Mouse (Mus musculus) forebrain, embryonic 11.5 days (tissue): Measurements from ENCODE around the gene Gramd1b. TPM values are rescaled to one million over a fixed set of nuclear protein-coding genes. Genes with fewer than 3 reads are reported as not detected.

Source experiments
- ATAC-seq: fragments of 200-750 bp; cut with Nextera tagmentation; replicated peaks from 2 replicates; pipeline ENCODE4 v1.8.0; 2017; ENCODE audit warnings: moderate TSS enrichment; ENCODE audit not compliant: low FRiP score
- DNase-seq: peaks from one replicate; pipeline ENCODE4 v3.0.0-alpha.2; 2017; ENCODE audit warnings: low spot score
- H3K27ac ChIP-seq: fragments of 300-500 bp; sonication (generic); 2 replicates; pipeline ENCODE4 v1.5.1; 2014; ENCODE audit warnings: low read depth, low read length
- H3K27me3 ChIP-seq: fragments of 300-500 bp; sonication (generic); 2 replicates; pipeline ENCODE4 v1.6.1; 2014; ENCODE audit warnings: mild to moderate bottlenecking, low read length, mixed read lengths; ENCODE audit not compliant: control insufficient read depth, insufficient read depth
- H3K36me3 ChIP-seq: fragments of 300-500 bp; sonication (generic); 2 replicates; pipeline ENCODE4 v1.6.1; 2014; ENCODE audit warnings: mild to moderate bottlenecking, low read length, moderate library complexity, mixed read lengths; ENCODE audit not compliant: control insufficient read depth, insufficient read depth
- H3K4me1 ChIP-seq: fragments of 300-500 bp; sonication (generic); replicated peaks from 2 replicates; pipeline ENCODE4 v1.6.1; 2014; ENCODE audit warnings: low read length, mixed read lengths; ENCODE audit not compliant: control insufficient read depth, insufficient read depth
- H3K4me2 ChIP-seq: fragments of 300-500 bp; sonication (generic); 2 replicates; pipeline ENCODE4 v1.6.1; 2014; ENCODE audit warnings: low read depth, mild to moderate bottlenecking, low read length, moderate library complexity, mixed read lengths; ENCODE audit not compliant: severe bottlenecking
- H3K4me3 ChIP-seq: fragments of 300-500 bp; sonication (generic); 2 replicates; pipeline ENCODE4 v1.5.1; 2014; ENCODE audit warnings: low read depth, low read length
- H3K9ac ChIP-seq: fragments of 300-500 bp; sonication (generic); 2 replicates; pipeline ENCODE4 v1.6.1; 2014; ENCODE audit warnings: low read length
- H3K9me3 ChIP-seq: fragments of 300-500 bp; sonication (generic); 2 replicates; pipeline ENCODE4 v1.6.1; 2016; ENCODE audit warnings: low read length, mixed read lengths; ENCODE audit not compliant: control insufficient read depth
- WGBS: fragments of 180-500 bp; shearing (Covaris S2); extraction: QIAGEN DNeasy Blood & Tissue Kit; methylation state at CpG from one replicate; pipeline ENCODE4 v1.1.7; 2014; 5-methylcytosine and 5-hydroxymethylcytosine counted together
- polyA plus RNA-seq: library from polyadenylated mRNA; unstranded; fragments of >200 nt; fragmentation: Nextera tagmentation; extraction: Ambion mirVana; gene quantifications from 2 replicates; pipeline ENCODE4 v1.2.1, GENCODE M21; 2014

Gramd1b gene
- polyA plus RNA-seq, 1 experiment from 2014 or later, result 3.9 TPM

GRCm38 (mm10) chr9:40268748-40269102 lies 262.5 kb downstream of the Gramd1b start:
- H3K4me1 ChIP-seq, result peaks cover 4% of the 10 kb centered on the region; the same call in 1 of the 2 replicates
- H3K4me2 ChIP-seq, result peak overlapping the region; percentile 70
- 0 out of 2 replicates have a peak, but pooled peaks cover 7% of the 10 kb centered on the region for H3K27me3 ChIP-seq
- no peak overlapping the region for H3K9ac ChIP-seq
- ATAC-seq (no peak), DNase-seq (no peak)
- no peaks in the 10 kb centered on the region for H3K36me3 ChIP-seq
- 7% methylated on average over 4 of the region's 4 CpGs for WGBS
- H3K9me3 ChIP-seq, result no peaks in the 10 kb centered on the region
- H3K27ac ChIP-seq, result no peak overlapping the region
- H3K4me3 ChIP-seq, result peak overlapping the region; percentile 37

GRCm38 (mm10) chr9:40268040-40268747 lies 263.0 kb downstream of the Gramd1b start:
- peaks cover 4% of the 10 kb centered on the region; the same call in 1 of the 2 replicates for H3K4me1 ChIP-seq
- H3K27ac ChIP-seq, result no peak overlapping the region
- H3K27me3 ChIP-seq, result 0 out of 2 replicates have a peak, but pooled peaks cover 7% of the 10 kb centered on the region
- ATAC-seq (no peak), DNase-seq (no peak)
- H3K4me2 ChIP-seq, result peak overlapping the region; percentile 70
- H3K9me3 ChIP-seq, result no peaks in the 10 kb centered on the region
- H3K36me3 ChIP-seq, result no peaks in the 10 kb centered on the region
- 19% methylated on average over 21 of the region's 21 CpGs for WGBS
- no peak overlapping the region for H3K9ac ChIP-seq
- H3K4me3 ChIP-seq, result no peak overlapping the region; the same call in 1 of the 2 replicates

- no peak for ATAC-seq
- Histone ChIP-seq H3K4me2 (no peak overlapping the region), H3K4me3 (no peak overlapping the region), H3K9ac (no peak overlapping the region), H3K27me3 (0 out of 2 replicates have a peak, but pooled peaks cover 3% of the 10 kb centered on the region), H3K27ac (no peak overlapping the region), H3K9me3 (no peaks in the 10 kb centered on the region), H3K4me1 (0 out of 2 replicates have a peak, but pooled peaks cover 1% of the 10 kb centered on the region), H3K36me3 (no peaks in the 10 kb centered on the region)
- no peak for DNase-seq
- 72% methylated on average over 6 of the region's 6 CpGs for WGBS
Measured at GRCm38 (mm10) chr9:40263874-40264273, 267.3 kb downstream of the Gramd1b start.

GRCm38 (mm10) chr9:40252459-40252858 lies 278.7 kb downstream of the Gramd1b start:
- Histone ChIP-seq H3K4me3 (no peak overlapping the region), H3K4me2 (no peak overlapping the region), H3K9me3 (no peaks in the 10 kb centered on the region), H3K36me3 (no peaks in the 10 kb centered on the region), H3K9ac (no peak overlapping the region), H3K27me3 (no peaks in the 10 kb centered on the region), H3K4me1 (no peaks in the 10 kb centered on the region), H3K27ac (no peak overlapping the region)
- DNase-seq (no peak), ATAC-seq (no peak)
- WGBS, result 81% methylated on average over 3 of the region's 3 CpGs

GRCm38 (mm10) chr9:40249106-40249505 lies 282.1 kb downstream of the Gramd1b start:
- no peak for ATAC-seq
- Histone ChIP-seq H3K27ac (no peak overlapping the region), H3K9me3 (no peaks in the 10 kb centered on the region), H3K4me2 (no peak overlapping the region), H3K4me1 (no peaks in the 10 kb centered on the region), H3K9ac (no peak overlapping the region), H3K4me3 (no peak overlapping the region), H3K27me3 (no peaks in the 10 kb centered on the region), H3K36me3 (no peaks in the 10 kb centered on the region)
- no peak for DNase-seq
- WGBS, result 91% methylated on average over 1 of the region's 1 CpGs

- Histone ChIP-seq H3K9me3 (no peaks in the 10 kb centered on the region), H3K9ac (no peak overlapping the region), H3K36me3 (no peaks in the 10 kb centered on the region), H3K4me3 (no peak overlapping the region), H3K4me2 (no peak overlapping the region), H3K27ac (no peak overlapping the region), H3K4me1 (0 out of 2 replicates have a peak, but pooled peaks cover 2% of the 10 kb centered on the region), H3K27me3 (no peaks in the 10 kb centered on the region)
- no peak for DNase-seq
- no peak for ATAC-seq
- 87% methylated on average over 6 of the region's 6 CpGs for WGBS
Measured at GRCm38 (mm10) chr9:40246702-40247101, 284.5 kb downstream of the Gramd1b start.

GRCm38 (mm10) chr9:40245974-40246665 lies 285.1 kb downstream of the Gramd1b start:
- no peaks in the 10 kb centered on the region for H3K9me3 ChIP-seq
- 0 out of 2 replicates have a peak, but pooled peaks cover 2% of the 10 kb centered on the region for H3K4me1 ChIP-seq
- no peak overlapping the region for H3K9ac ChIP-seq
- ATAC-seq (no peak), DNase-seq (no peak)
- 91% methylated on average over 7 of the region's 7 CpGs for WGBS
- H3K27ac ChIP-seq, result no peak overlapping the region
- H3K4me3 ChIP-seq, result no peak overlapping the region
- no peaks in the 10 kb centered on the region for H3K36me3 ChIP-seq
- no peaks in the 10 kb centered on the region for H3K27me3 ChIP-seq
- H3K4me2 ChIP-seq, result no peak overlapping the region

- Histone ChIP-seq H3K9me3 (no peaks in the 10 kb centered on the region), H3K27me3 (peaks cover 2% of the 10 kb centered on the region; the same call in 1 of the 2 replicates), H3K36me3 (no peaks in the 10 kb centered on the region), H3K9ac (no peak overlapping the region), H3K4me2 (no peak overlapping the region), H3K27ac (no peak overlapping the region), H3K4me3 (no peak overlapping the region), H3K4me1 (0 out of 2 replicates have a peak, but pooled peaks cover 2% of the 10 kb centered on the region)
- ATAC-seq, result no peak
- DNase-seq, result no peak
- WGBS, result 77% methylated on average over 9 of the region's 9 CpGs
Measured at GRCm38 (mm10) chr9:40245466-40245865, 285.7 kb downstream of the Gramd1b start.
